Mouse (Mus musculus) testis, postnatal 14 days (tissue): ENCODE measurements around the gene Kcnj11.

Experiments used
- DNase-seq: peaks from one replicate; pipeline ENCODE4 v3.0.0; 2021; ENCODE audit warnings: low spot score

Gene Kcnj11

GRCm38 (mm10) chr7:46047873-46048562 is 52.5 kb downstream of the Kcnj11 start:
- no peak for DNase-seq

GRCm38 (mm10) chr7:46045882-46046281 is 54.7 kb downstream of the Kcnj11 start:
- no peak for DNase-seq

- no peak for DNase-seq
Observed at GRCm38 (mm10) chr7:46044106-46044505, 56.5 kb downstream of the Kcnj11 start.
